ENCODE assay signal across 8 mouse cellular contexts in the genomic region with DNA sequence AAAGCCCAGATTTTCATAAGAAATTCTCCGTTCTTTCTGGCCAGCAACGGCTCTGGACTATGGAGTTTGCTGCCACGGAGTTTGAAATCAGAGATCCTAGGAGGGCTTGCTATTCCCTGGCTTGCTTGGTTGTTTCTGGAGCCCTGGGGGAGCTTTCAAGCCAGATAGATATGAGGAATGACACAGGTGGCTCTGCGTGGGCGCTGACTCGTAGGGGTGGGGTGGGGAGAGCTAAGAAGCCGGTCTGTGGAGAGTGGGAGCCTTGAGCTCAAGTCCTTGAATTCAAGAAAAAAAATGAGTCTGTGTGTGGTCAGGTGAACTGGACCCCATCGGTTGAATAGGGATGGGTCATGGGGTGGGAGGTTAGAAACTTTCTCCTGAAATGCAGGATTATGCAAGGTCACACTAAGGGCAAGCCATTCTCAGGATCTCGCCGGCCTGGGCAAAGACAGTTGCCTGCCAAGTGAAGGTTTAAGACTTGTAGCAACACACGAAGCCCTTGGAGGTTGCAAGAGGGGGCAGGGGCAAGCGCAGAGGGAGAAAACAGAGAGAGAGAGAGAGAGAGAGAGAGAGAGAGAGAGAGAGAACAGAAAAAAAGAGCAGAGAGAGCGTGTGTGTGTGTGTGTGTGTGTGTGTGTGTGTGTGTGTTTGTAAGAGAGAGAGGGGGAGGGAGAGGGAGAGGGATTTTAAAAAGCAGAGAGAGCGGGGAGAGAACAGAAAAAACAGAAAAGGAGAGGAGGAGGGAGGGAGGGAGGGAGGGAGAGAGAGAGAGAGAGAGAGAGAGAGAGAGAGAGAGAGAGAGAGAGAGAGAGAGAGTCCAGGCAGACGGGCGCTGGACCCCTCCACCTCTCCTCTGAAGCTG. TPM values are rescaled to one million over a fixed set of nuclear protein-coding genes. Genes with fewer than 3 reads are reported as not detected.
DNase-seq lines count a peak whose midpoint lies in the region; ATAC-seq and TF ChIP-seq lines count a peak whose summit lies in the region.
"Had no signal": no experiment of that assay in that cellular context is flagged by ENCODE, and none has a peak within 500 bp of the region (broad histone marks: within the 10 kb centered on the region; RNA-seq: fewer than 3 reads in every experiment).

No protein-coding gene starts in this region.

- H3K4me3 ChIP-seq in lung, postnatal 0 days (ENCODE audit: low read depth, low read length) = 0 out of 2 replicates have a peak overlapping the region, but pooled peaks have one; percentile 12
- H3K4me3 ChIP-seq in forebrain, embryonic 12.5 days (replicated peaks) = peak overlapping the region; percentile 58
- H3K4me3 ChIP-seq in limb, embryonic 11.5 days (ENCODE audit: low read depth, low read length) = peak overlapping the region; percentile 20
- H3K4me3 ChIP-seq in stomach, embryonic 16.5 days (replicated peaks; ENCODE audit: low read length) = peak overlapping the region; percentile 8

- no peak for TF ChIP-seq CTCF in lung, postnatal 0 days (IDR thresholded peaks at IDR 0.05)

- H3K36me3 ChIP-seq in lung, postnatal 0 days (ENCODE audit: insufficient read depth, low read length) = no peaks in the 10 kb centered on the region
- H3K36me3 ChIP-seq in forebrain, embryonic 12.5 days (replicated peaks) = no peaks in the 10 kb centered on the region
- no peaks in the 10 kb centered on the region for H3K36me3 ChIP-seq in limb, embryonic 11.5 days (ENCODE audit: control insufficient read depth, insufficient read depth, low read length)
- no peaks in the 10 kb centered on the region for H3K36me3 ChIP-seq in stomach, embryonic 16.5 days (ENCODE audit: control insufficient read depth, insufficient read depth, low read length)

- TF ChIP-seq EP300 in lung, postnatal 0 days (IDR thresholded peaks at IDR 0.05) = no peak

- no peak for ATAC-seq in lung, postnatal 0 days
- ATAC-seq in forebrain, embryonic 12.5 days (ENCODE audit: low FRiP score) = no peak
- ATAC-seq in limb, embryonic 11.5 days (ENCODE audit: insufficient number of reproducible peaks, low FRiP score, low TSS enrichment, low read depth) = no peak
- no peak for ATAC-seq in stomach, embryonic 16.5 days (ENCODE audit: insufficient read depth, low FRiP score)

- H3K4me2 ChIP-seq in lung, postnatal 0 days (replicated peaks; ENCODE audit: low read depth, low read length) = no peak overlapping the region
- peak overlapping the region; percentile 87 for H3K4me2 ChIP-seq in forebrain, embryonic 12.5 days
- peak overlapping the region; percentile 39 for H3K4me2 ChIP-seq in limb, embryonic 11.5 days (ENCODE audit: low read depth, severe bottlenecking)
- H3K4me2 ChIP-seq in stomach, embryonic 16.5 days (ENCODE audit: low read depth, low read length) = peak overlapping the region; percentile 35; the same call in 1 of the 2 replicates

- DNase-seq in lung, postnatal 0 days (ENCODE audit: low spot score) = no peak
- DNase-seq in lung, postnatal 10 days = no peak
- DNase-seq in limb, embryonic 11.5 days (ENCODE audit: low spot score) = no peak
- no peak for DNase-seq in gastrocnemius, adult 18-20 months (ENCODE audit: low spot score)
- DNase-seq in adrenal gland, postnatal 10 days = no peak
- DNase-seq: lung, postnatal 36 days had no signal

- WGBS in lung, postnatal 0 days = 13% methylated on average over 13 of the region's 16 CpGs
- 4% methylated on average over 14 of the region's 16 CpGs for WGBS in forebrain, embryonic 12.5 days
- WGBS in limb, embryonic 11.5 days = 24% methylated on average over 16 of the region's 16 CpGs
- 14% methylated on average over 15 of the region's 16 CpGs for WGBS in stomach, embryonic 16.5 days

- H3K9me3 ChIP-seq in lung, postnatal 0 days (ENCODE audit: low read length) = no peaks in the 10 kb centered on the region
- H3K9me3 ChIP-seq in forebrain, embryonic 12.5 days = no peaks in the 10 kb centered on the region
- no peaks in the 10 kb centered on the region for H3K9me3 ChIP-seq in limb, embryonic 11.5 days (ENCODE audit: control insufficient read depth, low read length)
- no peaks in the 10 kb centered on the region for H3K9me3 ChIP-seq in stomach, embryonic 16.5 days (replicated peaks; ENCODE audit: control insufficient read depth, low read length)

- no peaks in the 10 kb centered on the region for H3K4me1 ChIP-seq in lung, postnatal 0 days (ENCODE audit: insufficient read depth, low read depth, low read length)
- peaks cover 51% of the 10 kb centered on the region for H3K4me1 ChIP-seq in forebrain, embryonic 12.5 days
- peaks cover 7% of the 10 kb centered on the region; the same call in 1 of the 2 replicates for H3K4me1 ChIP-seq in limb, embryonic 11.5 days (ENCODE audit: control insufficient read depth, insufficient read depth, low read length)
- peaks cover 3% of the 10 kb centered on the region for H3K4me1 ChIP-seq in stomach, embryonic 16.5 days (ENCODE audit: control insufficient read depth, insufficient read depth, low read length)

- H3K27ac ChIP-seq in lung, postnatal 0 days (ENCODE audit: low read length) = no peak overlapping the region
- H3K27ac ChIP-seq in forebrain, embryonic 12.5 days = peak overlapping the region; percentile 84
- no peak overlapping the region for H3K27ac ChIP-seq in limb, embryonic 11.5 days (replicated peaks; ENCODE audit: low read depth, low read length)
- H3K27ac ChIP-seq in stomach, embryonic 16.5 days (ENCODE audit: low read length) = no peak overlapping the region

- H3K9ac ChIP-seq in lung, postnatal 0 days (replicated peaks; ENCODE audit: low read depth) = no peak overlapping the region
- peak overlapping the region; percentile 68 for H3K9ac ChIP-seq in forebrain, embryonic 12.5 days
- H3K9ac ChIP-seq in limb, embryonic 11.5 days (ENCODE audit: low read length) = no peak overlapping the region
- no peak overlapping the region for H3K9ac ChIP-seq in stomach, embryonic 16.5 days (ENCODE audit: low read length)

- peaks cover 27% of the 10 kb centered on the region for H3K27me3 ChIP-seq in lung, postnatal 0 days (replicated peaks; ENCODE audit: insufficient read depth, low read length)
- H3K27me3 ChIP-seq in forebrain, embryonic 12.5 days = no peaks in the 10 kb centered on the region
- peaks cover 19% of the 10 kb centered on the region for H3K27me3 ChIP-seq in limb, embryonic 11.5 days (ENCODE audit: control insufficient read depth, insufficient read depth, low read length)
- H3K27me3 ChIP-seq in stomach, embryonic 16.5 days (ENCODE audit: control insufficient read depth, insufficient read depth, low read length) = peaks cover 33% of the 10 kb centered on the region

RNA-seq across cellular contexts. Expression of a gene that starts 13.8 kb away (rescaled TPM):
- 19.9 and 20.0 TPM in 2 replicates for polyA plus RNA-seq in lung, postnatal 0 days (2015; fragmentation: Nextera tagmentation; extraction: Ambion mirVana)
- polyA plus RNA-seq in forebrain, embryonic 12.5 days (2016; fragmentation: Nextera tagmentation; extraction: Ambion mirVana) = 55.2 and 57.4 TPM in 2 replicates
- 36.9 and 41.0 TPM in 2 replicates for polyA plus RNA-seq in limb, embryonic 11.5 days (2014; fragmentation: Nextera tagmentation; extraction: Ambion mirVana)
- polyA plus RNA-seq in stomach, embryonic 16.5 days (2015; fragmentation: Nextera tagmentation; extraction: Ambion mirVana) = 35.9 and 38.4 TPM in 2 replicates
- 10 to 100 TPM; 51.1 to 52.9 TPM for total RNA-seq in gastrocnemius, adult 18-20 months (2021)
- 10 to 100 TPM; 23.3 to 26.6 TPM for total RNA-seq in adrenal gland, postnatal 10 days (2021)

RNA-seq across cellular contexts. Expression of a gene that starts 31.4 kb away (rescaled TPM):
- polyA plus RNA-seq in lung, postnatal 0 days (2015; fragmentation: Nextera tagmentation; extraction: Ambion mirVana) = 31.0 and 38.5 TPM in 2 replicates
- polyA plus RNA-seq in forebrain, embryonic 12.5 days (2016; fragmentation: Nextera tagmentation; extraction: Ambion mirVana) = 0.29 TPM in 1 of 2 replicates, not detected in the other
- 0.19 and 0.48 TPM in 2 replicates for polyA plus RNA-seq in limb, embryonic 11.5 days (2014; fragmentation: Nextera tagmentation; extraction: Ambion mirVana)
- 22.4 and 24.3 TPM in 2 replicates for polyA plus RNA-seq in stomach, embryonic 16.5 days (2015; fragmentation: Nextera tagmentation; extraction: Ambion mirVana)
- 1 to 10 TPM; 1.3 to 1.9 TPM for total RNA-seq in gastrocnemius, adult 18-20 months (2021)
- total RNA-seq in adrenal gland, postnatal 10 days (2021) = 1 to 10 TPM; 6.5 to 8.8 TPM

RNA-seq across cellular contexts. Expression of a gene that starts 34.8 kb away (rescaled TPM):
- 7.8 and 8.5 TPM in 2 replicates for polyA plus RNA-seq in lung, postnatal 0 days (2015; fragmentation: Nextera tagmentation; extraction: Ambion mirVana)
- polyA plus RNA-seq in forebrain, embryonic 12.5 days (2016; fragmentation: Nextera tagmentation; extraction: Ambion mirVana) = 22.2 and 23.3 TPM in 2 replicates
- polyA plus RNA-seq in limb, embryonic 11.5 days (2014; fragmentation: Nextera tagmentation; extraction: Ambion mirVana) = 23.5 TPM in 2 replicates
- polyA plus RNA-seq in stomach, embryonic 16.5 days (2015; fragmentation: Nextera tagmentation; extraction: Ambion mirVana) = 14.7 and 16.4 TPM in 2 replicates
- total RNA-seq in gastrocnemius, adult 18-20 months (2021) = 10 to 100 TPM; 21.9 to 22.3 TPM
- 10 to 100 TPM; 12.2 to 14.2 TPM for total RNA-seq in adrenal gland, postnatal 10 days (2021)

Comparison
In these comparisons a context has a peak if more than half of its experiments do, and no peak if none do; other contexts are left out.
1. H3K4me3 ChIP-seq: peak in every context shown above with its lines; median percentile 58 in forebrain, embryonic 12.5 days; 20 in limb, embryonic 11.5 days; 12 in lung, postnatal 0 days; 8 in stomach, embryonic 16.5 days.
2. RNA of a gene that starts 31.4 kb away (polyA plus RNA-seq): 31.0 to 38.5 TPM in lung, postnatal 0 days and 22.4 to 24.3 TPM in stomach, embryonic 16.5 days; 0.29 TPM in forebrain, embryonic 12.5 days and 0.19 to 0.48 TPM in limb, embryonic 11.5 days; every median in the first group is over 10 times any median in the second.